Comparison of ENCODE assay signal across 29 mouse cellular contexts in genomic region chr17:29583569-29583968, GRCm38 (mm10). TPM values are rescaled to one million over a fixed set of nuclear protein-coding genes. Genes with fewer than 3 reads are reported as not detected.
"Had no signal": no experiment of that assay in that cellular context is flagged by ENCODE, and none has a peak within 500 bp of the region (broad histone marks: within the 10 kb centered on the region; RNA-seq: fewer than 3 reads in every experiment).

No protein-coding gene starts in this region.

- H3K9ac ChIP-seq: kidney, embryonic 15.5 days; liver, embryonic 15.5 days; lung, embryonic 14.5 days; neural tube, embryonic 13.5 days; stomach, embryonic 15.5 days had no signal

- H3K27me3 ChIP-seq: kidney, embryonic 15.5 days; liver, embryonic 15.5 days; neural tube, embryonic 13.5 days; stomach, embryonic 15.5 days had no signal

- H3K27ac ChIP-seq: kidney, embryonic 15.5 days; left cerebral cortex, adult 2 months; liver, embryonic 15.5 days; macrophage; midbrain, embryonic 10.5 days; neural tube, embryonic 13.5 days; stomach, embryonic 15.5 days had no signal

- H3K4me3 ChIP-seq: kidney, embryonic 15.5 days; left cerebral cortex, adult 2 months; liver, embryonic 15.5 days; megakaryocyte, embryonic 14.5 days; midbrain, embryonic 10.5 days; myocyte; neural tube, embryonic 13.5 days; stomach, embryonic 15.5 days had no signal

- H3K4me1 ChIP-seq: kidney, embryonic 15.5 days; stomach, embryonic 15.5 days had no signal

- ATAC-seq: intestine, postnatal 0 days; lung, postnatal 0 days; midbrain, embryonic 16.5 days had no signal

- DNase-seq: kidney, adult 8-10 months; kidney, postnatal 14 days; kidney, postnatal 4 days; layer of hippocampus, postnatal 36 days; lung, embryonic 14.5 days; retina, postnatal 1 day; right cerebral cortex, postnatal 25 days; spleen, adult 18-20 months had no signal

- H3K9me3 ChIP-seq: kidney, embryonic 15.5 days; liver, embryonic 15.5 days; megakaryocyte, embryonic 14.5 days; midbrain, embryonic 10.5 days; neural tube, embryonic 13.5 days; stomach, embryonic 15.5 days had no signal

- H3K4me2 ChIP-seq: kidney, embryonic 15.5 days; liver, embryonic 15.5 days; lung, embryonic 14.5 days; neural tube, embryonic 13.5 days; stomach, embryonic 15.5 days had no signal

RNA-seq across cellular contexts. Expression of gene Tmem217, which starts 31.4 kb away (rescaled TPM):
- total RNA-seq: layer of hippocampus, adult 18-20 months; layer of hippocampus, postnatal 10 days; layer of hippocampus, postnatal 36 days; left cerebral cortex, adult 2 months; left cerebral cortex, postnatal 10 days; left cerebral cortex, postnatal 36 days; monocyte, adult 5-6 weeks; neutrophil, adult 5-6 weeks had no signal
- polyA plus RNA-seq: intestine, postnatal 0 days; myocyte had no signal

RNA-seq across cellular contexts. Expression of gene Gm17657, which starts 34.1 kb away (rescaled TPM):
- total RNA-seq: layer of hippocampus, adult 18-20 months; layer of hippocampus, postnatal 10 days; layer of hippocampus, postnatal 36 days; left cerebral cortex, adult 2 months; left cerebral cortex, postnatal 10 days; left cerebral cortex, postnatal 36 days; monocyte, adult 5-6 weeks; neutrophil, adult 5-6 weeks had no signal
- polyA plus RNA-seq: intestine, embryonic 14.5 days; intestine, postnatal 0 days; kidney, embryonic 15.5 days; limb, embryonic 11.5 days; liver, embryonic 15.5 days; lung, embryonic 14.5 days; lung, postnatal 0 days; macrophage; midbrain, embryonic 10.5 days; midbrain, embryonic 16.5 days; myocyte; neural tube, embryonic 13.5 days; stomach, embryonic 15.5 days; thymus, postnatal 0 days had no signal
